Mouse (Mus musculus): ENCODE data around the gene Cers6.

Cers6 gene

DNA sequence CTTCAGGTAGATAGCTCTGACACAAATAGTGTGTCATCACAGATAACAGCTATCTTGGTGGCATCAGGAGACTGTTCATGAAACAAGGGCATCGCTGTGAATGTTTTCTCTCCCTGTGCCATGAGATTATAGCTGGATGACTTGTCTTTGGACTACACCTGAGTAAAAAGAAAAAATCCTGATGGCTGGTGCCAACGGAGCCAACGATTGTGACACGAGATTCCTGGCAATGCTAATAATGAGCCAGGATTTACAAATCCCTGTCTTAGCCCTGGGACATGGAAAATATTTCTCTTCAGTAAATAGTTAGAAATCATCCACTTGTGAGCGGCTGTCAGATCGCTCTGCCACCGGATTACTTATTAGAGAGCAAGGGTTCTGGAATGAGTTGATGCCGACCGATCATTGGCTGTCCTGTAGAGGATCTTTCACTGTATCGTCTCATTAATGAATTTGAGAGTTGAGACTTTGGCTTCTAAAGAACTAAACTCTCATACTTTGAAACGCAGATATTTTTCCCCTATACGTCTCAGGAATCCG is 157.9 kb downstream of the Cers6 start:
- DNase-seq (ENCODE audit: low spot score in 2 of 2): no peak

DNA sequence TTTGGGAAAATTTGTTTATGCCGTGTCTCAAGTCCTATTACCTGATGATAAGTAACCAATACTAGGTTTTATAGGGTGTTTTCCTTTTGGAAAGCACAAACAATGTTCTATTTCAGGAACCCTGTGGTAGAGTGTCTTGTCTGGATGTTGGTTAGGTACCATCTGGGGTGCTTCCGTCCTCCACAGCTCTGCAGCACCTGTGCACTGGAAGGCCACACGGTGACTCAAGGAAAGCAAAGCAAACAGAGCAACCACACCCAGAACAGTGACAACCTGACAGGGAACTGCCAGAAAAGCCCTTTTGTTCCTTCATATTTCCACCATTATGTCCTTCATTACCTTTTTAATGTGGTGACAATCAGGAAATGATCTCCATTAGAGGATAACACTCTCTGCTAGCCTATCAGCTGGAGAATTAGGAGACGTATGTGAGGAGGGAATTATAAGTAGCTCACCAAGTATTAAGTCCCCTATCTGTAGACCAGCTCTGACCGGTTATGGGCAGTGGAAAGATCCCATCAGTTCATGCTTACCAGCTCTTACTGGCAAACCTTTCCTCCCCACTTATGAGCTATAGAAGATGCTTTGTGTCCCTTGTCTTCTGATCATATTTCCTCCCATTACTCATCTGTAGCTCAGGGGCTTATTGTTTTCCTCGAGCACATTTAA is 158.7 kb downstream of the Cers6 start:
- DNase-seq (ENCODE audit: low spot score in 2 of 2): no peak

- DNase-seq (ENCODE audit: low spot score in 2 of 2): no peak
These were observed 159.5 kb downstream of the Cers6 start for GRCm38 (mm10) chr2:69020636-69021310.

- no peak for DNase-seq (ENCODE audit: low spot score in 2 of 2)
These were observed 160.3 kb downstream of the Cers6 start for GRCm38 (mm10) chr2:69021516-69021915.

DNA sequence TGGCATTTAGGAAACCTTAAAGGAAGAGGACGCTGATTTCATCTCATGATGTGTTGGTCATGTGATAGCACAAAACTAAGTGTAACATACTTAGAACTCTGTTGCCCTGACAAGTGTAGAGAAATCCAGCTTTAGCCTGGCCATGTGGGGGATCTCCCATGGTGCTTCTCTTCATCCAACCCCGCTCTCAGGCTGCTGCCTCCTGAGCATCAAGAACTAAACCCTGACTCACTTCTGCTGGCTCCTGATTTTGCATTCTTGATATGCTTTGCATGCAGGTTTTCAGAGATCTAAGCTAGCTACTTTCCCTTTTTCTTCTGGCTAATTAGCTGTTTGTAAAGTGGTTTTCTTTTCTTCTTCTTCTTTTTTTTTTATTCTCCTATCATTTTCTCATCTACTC is 163.6 kb downstream of the Cers6 start:
- no peak for DNase-seq (ENCODE audit: low spot score in 2 of 2)

- DNase-seq (ENCODE audit: low spot score in 2 of 2): no peak
These were observed 171.3 kb downstream of the Cers6 start for GRCm38 (mm10) chr2:69032562-69032961.

DNA sequence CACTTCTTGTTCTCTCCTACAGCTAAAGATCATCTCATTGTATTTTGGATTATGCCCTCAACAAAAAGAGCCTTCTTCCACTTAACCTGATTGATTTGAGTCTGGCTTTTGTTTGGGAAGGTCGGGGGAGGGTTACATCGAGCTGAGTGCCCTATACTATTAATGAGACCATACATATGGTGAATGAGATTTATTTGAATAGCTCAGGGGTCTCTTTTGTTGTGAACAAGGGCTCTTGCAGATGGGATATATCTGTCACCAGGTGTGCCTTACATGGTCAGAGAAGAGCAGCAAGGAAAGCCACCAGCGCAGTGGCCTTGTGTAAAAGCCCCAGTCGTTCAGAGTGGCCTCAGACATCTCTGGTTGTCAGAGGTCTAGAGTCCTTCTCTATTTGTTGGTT is 174.2 kb downstream of the Cers6 start:
- DNase-seq (ENCODE audit: low spot score in 2 of 2): no peak

GRCm38 (mm10) chr2:69037362-69037761 is 176.1 kb downstream of the Cers6 start:
- no peak for DNase-seq (ENCODE audit: low spot score in 2 of 2)

DNA sequence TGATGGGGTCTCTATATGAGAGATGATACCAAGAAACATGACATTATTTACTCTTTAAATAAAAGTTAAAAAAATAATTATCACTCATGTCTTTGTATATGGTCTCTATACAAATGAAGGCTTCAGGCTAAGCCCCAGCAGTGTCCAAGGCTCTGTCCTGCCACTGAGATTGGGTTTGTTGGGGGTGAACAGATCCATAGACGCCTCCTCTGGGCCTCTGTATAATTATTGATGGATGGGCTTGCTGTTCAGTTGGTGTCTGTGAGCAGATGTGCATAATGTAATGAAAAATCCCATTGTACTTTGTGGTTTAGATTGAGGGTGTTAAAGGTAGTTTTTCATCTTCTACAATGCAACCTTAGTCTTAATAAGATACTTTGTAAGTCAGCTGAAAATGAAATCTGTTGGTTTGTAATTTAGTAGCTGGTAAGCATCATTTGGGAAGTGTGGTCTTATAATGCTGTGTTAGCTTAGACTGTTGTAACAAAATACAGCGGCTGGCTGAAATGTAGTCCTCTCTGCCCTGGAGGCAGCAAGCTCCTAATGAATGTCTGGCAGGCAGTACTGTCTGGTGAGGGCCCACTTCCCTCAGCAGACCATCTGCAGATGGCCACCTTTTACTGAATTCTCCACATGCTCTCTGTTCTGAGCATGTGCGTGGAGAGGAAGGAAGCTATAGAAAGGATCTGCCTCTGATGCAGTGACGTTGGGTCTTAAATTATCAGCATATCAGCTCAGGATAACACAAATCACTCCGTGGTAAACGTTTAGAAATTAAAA is 181.3 kb downstream of the Cers6 start:
- no peak for DNase-seq (ENCODE audit: low spot score in 2 of 2)

DNA sequence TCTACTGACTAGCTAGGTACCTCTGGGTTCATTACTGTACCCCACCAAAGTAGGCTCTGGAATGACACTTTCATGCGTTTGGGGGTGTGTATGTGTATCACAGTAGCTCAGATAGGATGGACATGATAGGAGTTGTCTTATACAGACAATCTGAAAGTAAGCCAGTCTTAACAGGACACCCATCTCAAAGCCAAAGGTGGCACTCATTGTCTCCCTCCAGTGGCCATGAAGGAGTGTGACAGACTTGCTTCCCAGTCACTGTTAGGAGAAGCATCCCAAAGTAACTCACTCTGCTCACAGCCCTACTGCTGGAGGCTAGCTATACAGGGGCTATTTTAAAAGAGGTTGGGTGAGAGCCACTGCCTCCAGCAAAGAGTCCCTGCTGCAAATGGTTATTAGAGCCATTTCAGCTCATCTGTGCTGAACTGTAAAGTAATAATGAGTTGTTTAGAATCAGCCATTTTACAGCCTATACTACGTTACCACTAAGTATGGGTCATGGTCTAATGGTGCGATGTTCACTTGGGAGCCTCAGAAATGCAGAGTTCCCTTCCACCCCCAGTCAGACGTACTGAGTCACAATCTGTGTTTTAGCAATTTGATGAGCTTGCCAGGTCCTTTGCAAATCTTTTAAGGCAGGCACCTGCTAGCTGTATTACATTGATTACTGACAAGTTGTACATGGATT is 182.3 kb downstream of the Cers6 start:
- no peak for DNase-seq (ENCODE audit: low spot score in 2 of 2)

GRCm38 (mm10) chr2:69045926-69046325 is 184.7 kb downstream of the Cers6 start:
- DNase-seq (ENCODE audit: low spot score in 2 of 2): no peak

DNA sequence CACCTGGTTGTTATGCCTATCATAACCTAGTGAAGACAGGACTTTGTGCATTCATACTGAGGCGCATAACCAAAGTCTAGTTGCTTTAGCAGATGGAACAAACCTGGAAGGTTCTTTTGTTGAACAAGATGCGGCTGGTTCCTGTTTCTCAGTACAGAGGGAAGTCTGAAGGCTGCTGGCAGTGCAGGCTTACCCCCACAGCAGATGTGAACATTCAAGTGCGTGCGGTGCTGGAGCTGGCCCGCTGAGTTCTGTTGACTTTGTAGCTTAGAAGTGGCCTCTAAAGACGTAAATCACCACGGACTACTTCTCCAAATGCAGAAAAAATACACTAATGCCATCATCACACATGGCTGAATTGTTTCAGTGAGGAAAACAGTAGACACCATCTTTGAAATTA is 186.1 kb downstream of the Cers6 start:
- DNase-seq (ENCODE audit: low spot score in 2 of 2): no peak

DNA sequence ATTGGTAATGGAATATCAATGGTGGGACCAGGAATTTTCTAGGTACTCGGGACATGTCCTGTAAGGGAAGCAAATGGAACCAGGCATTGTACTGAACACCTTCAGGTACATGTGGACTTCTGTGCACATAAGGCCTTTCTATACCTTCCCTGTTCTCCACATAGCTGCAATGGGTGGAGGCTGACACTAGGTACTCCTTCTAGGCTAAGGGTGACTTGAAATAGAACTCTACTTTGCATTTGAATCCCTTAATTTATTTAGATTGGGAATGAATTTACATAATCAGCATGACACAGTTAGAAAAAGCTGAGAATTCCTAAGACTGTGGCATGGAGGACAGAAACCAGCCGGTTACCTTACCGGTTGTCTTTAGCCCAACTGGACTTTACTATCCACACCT is 186.6 kb downstream of the Cers6 start:
- no peak for DNase-seq (ENCODE audit: low spot score in 2 of 2)

- no peak for DNase-seq (ENCODE audit: low spot score in 2 of 2)
These were observed 187.9 kb downstream of the Cers6 start for GRCm38 (mm10) chr2:69049179-69049578.

GRCm38 (mm10) chr2:69050189-69050588 is 188.9 kb downstream of the Cers6 start:
- no peak for DNase-seq (ENCODE audit: low spot score in 2 of 2)

- no peak for DNase-seq (ENCODE audit: low spot score in 2 of 2)
These were observed 190.4 kb downstream of the Cers6 start for GRCm38 (mm10) chr2:69051596-69051995.

- DNase-seq (ENCODE audit: low spot score in 2 of 2): no peak
These were observed 192.1 kb downstream of the Cers6 start for GRCm38 (mm10) chr2:69053210-69053858.

DNA sequence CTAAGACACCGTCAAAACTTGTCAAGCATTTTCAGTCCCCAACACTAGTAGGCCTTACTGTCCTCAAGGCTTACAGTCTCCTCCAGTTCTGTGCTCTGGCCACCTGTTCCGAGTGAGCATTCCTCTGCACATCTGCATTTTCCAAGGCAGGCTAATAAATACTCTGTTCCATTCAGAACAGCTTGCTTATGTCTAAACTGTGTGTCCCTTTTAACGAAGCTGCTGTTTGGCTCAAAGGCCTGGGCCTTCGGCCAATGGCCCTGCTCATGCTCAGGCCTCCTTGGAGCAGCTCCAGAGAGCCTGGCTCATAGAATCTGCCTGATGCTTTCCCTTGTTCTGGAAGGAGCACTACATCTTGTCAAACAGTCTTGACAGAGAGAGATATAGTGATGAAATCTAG is 193.0 kb downstream of the Cers6 start:
- DNase-seq (ENCODE audit: low spot score in 2 of 2): no peak

DNA sequence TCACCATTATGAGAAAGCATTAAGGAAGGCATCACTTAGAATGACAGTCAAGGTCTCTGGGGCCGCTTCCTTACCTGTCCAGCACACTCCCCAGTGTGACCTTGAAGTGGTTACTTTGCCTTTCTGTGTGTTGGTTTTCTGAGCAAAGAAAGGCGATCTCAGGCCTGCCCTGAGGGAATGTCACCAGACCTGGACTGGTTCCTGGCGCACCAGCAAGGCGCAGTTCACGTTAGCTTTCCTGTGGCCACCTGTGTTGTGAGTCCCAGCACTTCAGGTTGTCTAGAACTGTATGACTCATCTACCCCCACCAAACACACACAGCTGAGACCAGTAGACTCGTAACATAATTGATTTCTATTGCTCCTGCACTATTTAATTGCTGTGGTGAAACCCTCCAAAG is 193.9 kb downstream of the Cers6 start:
- DNase-seq (ENCODE audit: low spot score in 2 of 2): no peak

- DNase-seq (ENCODE audit: low spot score in 2 of 2): no peak
These were observed 200.1 kb downstream of the Cers6 start for GRCm38 (mm10) chr2:69061313-69061712.

- DNase-seq (ENCODE audit: low spot score in 2 of 2): no peak
These were observed 200.9 kb downstream of the Cers6 start for GRCm38 (mm10) chr2:69061910-69062689.
